Mouse (Mus musculus) thymus, adult 2 months (tissue): ENCODE measurements around the gene Tmem132e.

Experiments
- CTCF ChIP-seq: fragments of 200-500 bp; IDR thresholded peaks from 2 replicates; pipeline ENCODE4 v1.5.1; 2012; ENCODE audit warnings: mild to moderate bottlenecking, control low read depth, low read length, moderate library complexity, borderline replicate concordance; ENCODE audit not compliant: control insufficient read depth, poor library complexity, insufficient read depth; ENCODE audit errors: extremely low read depth
- POLR2A ChIP-seq: fragments of 200-500 bp; IDR thresholded peaks from 2 replicates; pipeline ENCODE4 v1.6.1; 2012; ENCODE audit warnings: mild to moderate bottlenecking, low read length, control low read depth, moderate library complexity; ENCODE audit not compliant: control insufficient read depth, poor library complexity, insufficient read depth; ENCODE audit errors: extremely low read depth

DNA sequence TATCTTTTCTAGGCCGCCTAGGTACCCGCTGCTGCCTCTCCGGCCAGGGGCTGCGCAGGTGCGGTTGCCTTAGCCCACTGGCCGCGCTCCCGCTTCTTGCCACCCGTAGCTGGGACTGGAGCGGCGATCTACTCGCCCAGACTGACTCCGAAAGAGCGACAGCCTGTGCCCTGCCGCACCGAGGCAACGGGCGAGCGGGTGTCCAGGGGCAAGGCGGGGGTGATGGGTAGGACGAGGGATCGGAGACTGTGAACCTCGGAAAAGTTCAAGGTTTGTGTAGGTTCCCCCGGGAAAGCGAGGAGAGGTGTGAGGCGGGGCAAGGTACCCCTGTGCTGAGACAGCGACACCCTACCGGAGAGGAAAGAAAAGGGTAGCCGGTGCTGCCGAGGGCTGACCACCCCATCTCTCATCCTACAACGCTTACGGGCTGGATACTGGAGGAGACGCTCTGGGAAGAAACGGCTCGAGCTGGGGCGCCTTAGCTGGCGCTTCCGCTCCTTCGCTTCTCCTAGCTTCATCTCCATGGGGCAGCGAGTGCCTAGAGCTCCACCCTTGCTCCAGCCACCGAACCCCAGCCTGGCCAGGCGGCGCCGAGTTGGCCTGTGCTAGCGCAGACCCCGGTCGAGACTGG, 874 bp upstream of the Tmem132e start:
- TF ChIP-seq CTCF (no peak), POLR2A (no peak)
